Mouse (Mus musculus): Measurements from ENCODE around the gene Gm35549. TPM values are rescaled to one million over a fixed set of nuclear protein-coding genes. Genes with fewer than 3 reads are reported as not detected.

Gm35549 gene
- total RNA-seq, 1 experiment from 2014 or later: not detected

DNA sequence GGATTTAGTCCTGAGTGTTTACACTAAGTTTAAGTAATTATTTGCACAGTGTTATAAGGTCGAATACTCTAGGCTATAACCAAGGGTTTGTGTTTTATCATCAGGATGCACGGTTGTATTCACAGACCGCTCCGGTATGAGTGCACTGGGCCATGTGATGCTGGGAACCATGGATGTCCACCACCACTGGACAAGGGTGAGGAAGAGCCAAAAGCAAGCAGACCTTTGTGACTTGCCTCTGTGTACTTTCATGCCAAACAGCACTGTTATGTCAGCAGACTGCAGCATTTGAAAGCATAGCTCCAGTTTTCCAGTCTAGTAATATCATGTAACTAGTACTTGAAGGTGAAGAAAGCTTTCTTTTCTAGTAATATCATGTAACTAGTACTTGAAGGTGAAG is 17.1 kb downstream of the Gm35549 start:
- no peak for DNase-seq

DNA sequence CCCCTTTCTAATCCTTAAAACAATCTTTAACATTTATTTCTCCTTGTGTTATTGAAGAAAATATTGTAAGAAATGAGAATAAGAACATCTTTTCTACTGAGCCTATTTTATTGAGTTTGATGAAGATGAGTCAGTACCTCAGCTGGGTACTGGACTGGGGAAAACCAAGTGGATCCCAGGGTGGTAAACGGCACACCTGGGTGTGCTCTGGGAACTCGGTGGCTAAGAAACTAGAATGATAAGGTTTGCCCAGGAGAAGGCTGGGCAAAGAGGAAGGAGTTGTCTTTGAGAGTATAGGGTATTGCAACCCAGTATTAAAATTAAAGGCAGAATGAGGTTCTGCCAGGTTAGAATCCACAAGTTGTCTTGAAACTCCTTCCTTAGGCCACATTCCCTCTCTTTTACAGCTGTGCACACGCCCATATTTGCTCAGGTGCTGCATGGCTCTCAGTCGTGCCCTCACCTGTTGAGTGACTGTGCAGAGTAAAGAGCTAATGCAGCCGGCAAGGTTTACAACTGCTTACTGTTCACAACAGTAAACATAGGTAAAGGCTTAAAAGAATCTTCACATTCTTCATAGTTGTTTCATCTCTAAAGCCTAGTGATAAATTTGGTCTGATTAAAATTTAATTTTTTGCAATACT is 20.3 kb downstream of the Gm35549 start:
- DNase-seq: no peak

DNA sequence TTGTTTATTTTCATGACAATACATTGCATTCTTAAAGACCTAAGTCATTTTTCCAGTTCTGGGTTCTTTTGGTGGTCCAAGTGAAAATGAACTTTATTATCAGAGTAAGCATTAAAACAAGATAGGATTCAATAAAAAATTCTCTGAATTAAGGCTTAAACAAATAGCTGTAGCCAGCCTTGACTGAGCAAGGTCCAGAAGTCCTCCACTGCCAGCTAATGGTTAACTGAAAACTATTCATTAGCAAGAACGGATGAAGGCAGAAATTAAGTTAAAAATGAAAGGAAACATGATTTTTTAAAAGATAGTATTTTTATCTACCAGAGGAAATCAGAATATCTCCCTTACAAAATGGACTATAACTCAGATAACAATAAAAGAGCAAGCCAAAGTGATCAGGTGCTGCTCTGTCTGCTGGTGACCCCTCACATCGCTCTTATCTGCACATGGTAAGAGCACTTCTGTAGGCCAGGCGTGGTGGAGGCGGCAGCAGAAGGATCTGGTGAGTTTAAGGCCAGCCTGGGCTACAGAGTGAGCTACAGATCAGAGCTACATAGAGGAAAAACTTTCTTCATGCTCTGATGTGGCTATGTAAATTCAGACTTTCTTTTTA is 28.5 kb downstream of the Gm35549 start:
- no peak for DNase-seq

DNA sequence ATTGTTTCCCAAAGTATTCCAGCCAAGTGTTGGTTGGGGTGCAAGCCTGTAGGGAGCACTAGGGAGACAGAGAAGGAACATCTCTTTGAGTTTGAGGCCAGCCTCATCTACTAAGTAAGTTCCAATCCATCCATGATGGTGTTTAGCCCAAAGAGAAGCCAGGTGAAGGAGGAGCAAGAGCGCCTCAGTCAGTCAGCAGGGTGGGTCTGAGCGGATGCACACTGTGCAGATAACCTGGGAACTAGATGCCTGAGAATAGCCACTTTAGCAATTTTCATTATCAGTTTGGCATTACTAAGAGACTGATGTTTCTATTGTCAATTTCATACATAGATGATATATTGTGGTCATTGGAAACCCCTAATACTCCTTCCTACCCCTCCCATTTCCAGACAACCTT is 29.1 kb downstream of the Gm35549 start:
- DNase-seq: no peak

DNA sequence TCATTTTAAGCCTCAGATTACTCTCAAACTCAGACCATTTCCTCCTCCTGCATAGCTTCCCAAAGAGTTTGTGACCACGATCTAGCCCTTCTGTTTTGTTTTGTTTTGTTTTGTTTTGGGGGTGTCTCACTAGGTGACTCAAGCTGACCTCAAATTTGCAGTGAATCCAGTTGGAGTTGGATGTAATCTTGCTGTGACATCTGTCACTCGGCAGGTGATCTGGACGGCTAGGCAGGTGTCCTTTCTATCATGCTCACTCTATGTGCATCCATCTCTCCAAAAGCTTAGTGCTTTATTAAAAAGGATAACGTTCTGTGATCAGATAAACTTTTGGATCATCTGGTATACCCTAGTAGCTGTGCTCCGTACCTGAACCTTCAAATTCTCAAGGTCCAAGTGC is 31.4 kb downstream of the Gm35549 start:
- no peak for DNase-seq

DNA sequence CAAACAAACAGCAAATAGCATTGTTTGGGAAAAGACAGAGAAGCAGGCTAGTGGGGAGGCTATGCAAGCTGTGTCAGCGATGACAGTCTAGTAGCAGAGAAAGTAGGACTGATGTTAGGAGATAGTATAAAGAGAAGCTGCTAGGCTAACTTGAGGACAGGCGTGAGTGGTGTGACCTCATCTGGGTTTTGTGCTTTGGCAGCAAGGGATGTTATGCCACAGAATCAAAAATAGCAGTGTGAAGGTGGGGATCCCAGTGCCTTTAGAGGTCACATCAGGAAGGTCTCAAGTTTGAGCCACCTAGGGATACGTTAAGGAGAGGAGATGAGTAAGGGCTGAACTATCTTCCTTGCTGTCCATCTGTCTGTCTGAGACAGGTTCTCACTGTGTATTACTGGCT is 33.6 kb downstream of the Gm35549 start:
- DNase-seq: no peak

DNA sequence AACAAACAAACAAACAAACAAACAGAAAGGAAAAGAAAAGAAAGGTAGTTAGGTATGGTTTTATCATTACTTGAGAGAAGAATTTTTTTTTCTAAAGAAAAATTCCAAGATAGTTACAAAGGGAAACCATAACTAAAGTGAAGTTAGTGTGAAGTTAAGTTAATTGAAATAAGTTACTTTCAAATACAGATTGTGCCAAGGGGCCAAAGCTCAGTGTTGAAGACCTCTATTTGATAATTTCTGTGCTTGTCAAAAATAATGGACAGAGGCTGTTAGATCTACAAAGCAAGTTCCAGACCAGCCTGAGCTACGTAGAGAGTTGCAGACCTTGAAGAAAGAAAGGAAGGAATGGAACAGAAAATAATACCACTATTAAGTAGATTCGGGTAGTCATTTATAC is 36.6 kb downstream of the Gm35549 start:
- DNase-seq: no peak

DNA sequence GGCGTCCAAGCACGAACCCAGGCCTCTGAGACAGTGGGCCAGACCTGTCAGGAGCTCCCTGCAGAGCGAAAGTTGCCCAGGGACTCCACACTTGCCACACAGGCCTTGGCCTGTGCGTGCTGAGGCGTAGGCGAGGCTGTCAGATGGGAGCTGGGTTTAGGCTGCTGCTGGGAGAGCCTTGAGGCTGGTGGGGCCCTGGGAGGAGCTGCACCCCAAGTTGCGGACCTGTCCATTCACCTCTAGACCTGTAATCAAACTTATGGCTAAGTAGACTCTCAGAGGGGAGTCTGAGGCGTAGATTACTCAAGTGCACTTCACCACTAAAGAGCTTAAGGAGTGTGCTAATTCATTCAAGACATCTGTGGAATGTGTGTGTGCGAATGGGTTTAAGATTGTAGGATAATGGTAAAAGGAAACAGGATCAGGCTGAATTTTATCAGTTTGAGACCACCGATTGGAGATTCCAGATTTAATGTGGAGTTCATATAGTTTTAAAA is 37.9 kb downstream of the Gm35549 start:
- no peak for DNase-seq

DNA sequence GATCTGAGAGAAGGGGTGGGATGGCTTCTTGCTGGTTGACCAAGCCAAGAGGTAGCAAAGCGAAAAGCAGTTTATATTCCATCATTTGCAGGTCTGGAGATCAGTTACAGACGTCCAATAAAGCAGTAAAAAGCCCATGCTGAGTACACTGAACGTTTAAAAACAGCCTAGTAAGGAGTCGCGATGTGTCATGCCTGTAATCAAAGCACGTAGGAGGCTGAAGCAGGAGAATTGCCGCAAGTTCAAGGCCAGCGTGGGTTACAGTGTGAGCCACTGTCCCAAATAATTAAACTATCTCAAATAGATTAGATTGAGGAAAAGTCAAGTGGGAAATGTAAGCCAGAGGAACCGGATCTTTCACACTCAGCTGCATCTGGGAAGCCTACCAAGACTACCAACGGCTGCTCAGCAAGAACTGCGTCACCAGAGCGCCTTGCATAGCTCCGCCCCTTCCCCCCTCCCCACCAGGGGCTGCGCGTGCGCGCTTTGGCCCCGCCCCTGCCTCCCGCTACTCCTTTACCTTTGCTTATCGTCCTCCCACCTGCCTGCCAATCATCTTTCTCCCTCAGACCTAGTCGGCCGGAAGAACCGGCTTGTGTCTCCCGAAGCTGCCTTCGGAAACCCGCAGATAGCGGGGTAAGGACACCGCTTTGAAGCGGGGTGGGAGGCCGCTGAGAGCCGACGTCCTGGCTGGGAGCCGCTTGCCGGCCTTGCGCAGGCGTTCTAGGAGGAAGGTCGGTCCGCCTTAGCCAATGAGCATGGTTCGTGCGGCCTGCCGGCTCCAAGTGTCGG is 38.6 kb downstream of the Gm35549 start, which contains the start of gene Tcaim:
Tcaim (plus strand) TSS at position 487 of the 792 bp plus-strand sequence.
- DNase-seq: peak; percentile 93

DNA sequence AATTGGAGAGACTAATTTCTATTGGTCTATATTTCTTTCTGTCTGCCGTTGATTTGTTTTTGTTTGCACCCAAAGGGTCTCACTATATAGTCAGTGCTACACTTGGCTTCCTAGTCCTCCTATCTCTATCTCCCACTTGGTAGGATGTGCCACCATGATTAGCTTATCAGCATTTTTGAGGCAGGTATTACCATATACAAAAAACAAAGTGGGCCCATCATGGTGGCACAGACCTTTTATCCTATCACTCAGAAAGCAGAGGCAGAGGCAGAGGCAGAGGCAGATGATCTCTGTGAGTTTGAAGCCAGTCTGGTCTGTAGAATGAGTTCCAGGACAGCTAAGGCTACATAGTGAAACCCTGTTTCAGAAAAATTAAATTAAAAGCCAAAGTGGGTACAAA is 57.3 kb downstream of the Gm35549 start:
- no peak for DNase-seq

DNA sequence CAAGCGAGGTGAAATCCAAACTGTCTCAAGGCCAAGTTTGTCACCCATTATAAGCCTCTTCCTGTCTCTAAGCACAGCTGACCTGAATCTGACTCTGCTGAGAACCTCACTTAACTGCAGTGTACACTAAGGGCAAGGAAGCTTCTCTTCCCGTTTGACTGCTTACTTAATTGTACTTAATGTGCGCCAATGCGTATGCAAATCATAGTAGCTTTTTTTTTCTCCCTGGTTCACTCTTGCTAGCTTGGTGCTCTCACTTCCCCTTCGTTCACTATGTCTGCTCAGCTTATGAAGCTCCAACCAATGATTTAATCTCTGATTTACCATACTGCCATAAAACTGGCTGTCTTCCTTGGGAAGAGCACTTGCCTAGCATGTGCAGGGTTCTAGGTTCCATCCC is 58.6 kb downstream of the Gm35549 start:
- DNase-seq: no peak

Other genes with a start within 250 kb of the Gm35549 start
- not detected in 2 replicates for gene Topaz1, start 96.7 kb downstream of the Gm35549 start, total RNA-seq (2021)
- gene Tcaim, start 38.5 kb downstream of the Gm35549 start, total RNA-seq (2021): 20.3 and 23.9 TPM in 2 replicates
- gene Zfp445, start 22.0 kb upstream of the Gm35549 start, total RNA-seq (2021): 118 and 138 TPM in 2 replicates
- 10.0 and 14.8 TPM in 2 replicates for gene Zkscan7, start 41.6 kb upstream of the Gm35549 start, total RNA-seq (2021)
- gene Zfp105, start 79.0 kb upstream of the Gm35549 start, total RNA-seq (2021): 5.3 and 6.3 TPM in 2 replicates
- 17.9 and 28.3 TPM in 2 replicates for gene 1110059G10Rik, start 107.0 kb upstream of the Gm35549 start, total RNA-seq (2021)
- gene Kif15, start 107.0 kb upstream of the Gm35549 start, total RNA-seq (2021): 4.2 and 6.1 TPM in 2 replicates
- gene Tmem42, start 177.3 kb upstream of the Gm35549 start, total RNA-seq (2021): 21.7 and 25.2 TPM in 2 replicates
- 0.86 and 2.1 TPM in 2 replicates for gene Tgm4, start 190.7 kb upstream of the Gm35549 start, total RNA-seq (2021)